Mouse (Mus musculus): ENCODE results near the gene Selenoi.
A peak's percentile ranks its signal among the peaks of the same experiment; 100 is the strongest.
"Not testable (repeated sequence)": the region's sequence is repeated elsewhere in the genome, so short reads cannot be mapped to it uniquely, and the experiment has no call there.

Gene Selenoi

DNA sequence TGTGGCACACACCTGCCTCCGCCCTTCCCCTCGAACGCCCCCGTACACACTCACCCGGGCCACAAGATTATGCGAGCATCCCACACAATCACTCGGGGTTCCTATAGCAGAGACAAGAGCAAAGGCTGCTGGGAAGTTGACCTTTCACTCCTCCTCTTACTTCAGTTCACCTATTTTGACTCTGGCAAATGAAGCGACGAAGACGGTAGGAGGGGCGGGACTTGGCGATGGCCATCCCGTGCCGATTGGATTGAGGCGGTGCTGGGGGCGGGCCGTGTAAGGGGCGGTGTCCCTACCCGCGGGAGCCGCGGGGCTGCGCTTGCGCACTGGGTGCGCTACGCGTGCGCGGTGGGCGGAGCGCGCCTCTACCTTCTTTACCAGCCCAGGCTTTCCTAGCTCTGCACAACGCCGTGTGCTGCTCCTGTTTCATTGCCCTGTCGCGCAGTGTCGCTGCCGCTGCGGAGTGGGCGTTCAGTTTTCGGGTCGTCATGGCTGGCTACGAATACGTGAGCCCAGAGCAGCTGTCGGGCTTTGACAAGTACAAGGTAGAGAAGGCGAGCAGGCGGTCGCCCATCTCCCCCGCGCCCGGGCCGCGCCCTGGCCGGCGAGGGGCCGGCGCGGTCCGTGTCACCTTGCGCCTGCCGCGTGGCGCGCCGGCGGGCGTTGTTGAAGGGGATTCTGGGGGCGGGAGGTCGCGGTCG lies at the start of gene Selenoi:
Gene Selenoi, plus strand, starts transcription at position 311 of the 701 bp plus-strand sequence.
- DNase-seq (ENCODE audit: low read depth, low spot score): peak; percentile 99

- DNase-seq (ENCODE audit: low read depth, low spot score): no peak
Measured at GRCm38 (mm10) chr5:30187687-30188485, 44.5 kb upstream of the Selenoi start.

DNA sequence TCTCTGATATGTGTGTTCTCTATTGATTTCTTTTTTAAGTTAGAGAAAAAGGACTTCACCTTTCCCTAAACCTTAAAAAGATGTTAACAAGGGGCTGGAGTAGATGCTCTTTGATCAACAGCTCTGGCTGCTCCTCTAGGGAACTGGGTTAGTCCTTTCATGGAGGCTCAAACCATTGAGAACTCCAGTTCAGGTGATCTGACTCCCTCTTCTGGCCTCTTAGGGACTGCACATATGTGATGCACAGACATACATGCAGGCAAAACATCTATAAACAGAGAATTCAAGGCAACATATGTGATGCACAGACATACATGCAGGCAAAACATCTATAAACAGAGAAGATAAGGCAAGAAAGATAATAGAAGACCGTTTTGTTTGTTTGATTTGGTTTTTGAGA lies 39.9 kb upstream of the Selenoi start:
- peak; percentile 30 for DNase-seq (ENCODE audit: low read depth, low spot score)

- no peak for DNase-seq (ENCODE audit: low read depth, low spot score)
Measured at GRCm38 (mm10) chr5:30195340-30195739, 37.0 kb upstream of the Selenoi start.

GRCm38 (mm10) chr5:30198257-30198656 lies 34.1 kb upstream of the Selenoi start:
- peak; percentile 63 for DNase-seq (ENCODE audit: low read depth, low spot score)

GRCm38 (mm10) chr5:30201521-30201920 lies 30.9 kb upstream of the Selenoi start:
- peak; percentile 63 for DNase-seq (ENCODE audit: low read depth, low spot score)

DNA sequence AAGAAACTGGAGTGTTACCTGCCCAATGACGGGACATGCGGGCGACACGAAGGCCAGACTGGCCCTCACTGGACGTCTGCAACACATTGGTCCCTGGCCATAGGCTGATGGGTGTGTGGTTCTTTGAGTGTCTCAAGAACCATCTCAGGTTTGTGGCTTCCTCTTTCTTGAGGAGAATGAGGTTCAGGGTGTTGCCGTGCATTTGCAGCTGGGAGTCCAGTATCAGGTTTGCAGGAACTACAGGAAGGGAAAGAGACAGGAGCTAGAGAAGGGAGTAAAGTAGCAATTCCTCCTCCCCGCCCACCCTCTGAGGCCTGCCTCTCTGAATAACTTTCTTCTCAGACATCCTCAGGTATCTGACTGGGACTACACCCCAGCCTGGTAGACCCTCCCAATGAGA lies 30.2 kb upstream of the Selenoi start:
- peak; percentile 61 for DNase-seq (ENCODE audit: low read depth, low spot score)

- DNase-seq (ENCODE audit: low read depth, low spot score): peak; percentile 65
Measured at GRCm38 (mm10) chr5:30203216-30203885, 29.0 kb upstream of the Selenoi start.

DNA sequence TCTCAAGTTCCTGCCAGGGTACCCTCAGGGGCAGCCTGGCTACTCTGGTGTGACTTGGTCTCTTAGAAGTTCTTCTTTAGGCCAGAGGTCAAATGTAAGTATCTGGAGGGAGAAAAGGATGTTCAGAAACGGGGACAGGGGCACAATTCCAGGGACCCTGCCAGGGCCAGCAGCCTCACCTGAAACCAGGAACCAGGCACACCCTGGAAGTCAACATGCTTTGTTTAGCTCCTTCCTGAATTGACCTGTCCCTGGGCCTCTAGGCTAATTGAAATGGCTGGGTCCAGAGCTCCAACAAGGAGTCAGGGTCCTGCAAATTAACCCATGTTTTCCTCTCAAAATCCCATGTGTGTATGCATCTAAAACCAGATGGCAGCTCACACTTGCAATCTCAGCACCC lies 27.9 kb upstream of the Selenoi start:
- DNase-seq (ENCODE audit: low read depth, low spot score): no peak

GRCm38 (mm10) chr5:30205034-30205433 lies 27.3 kb upstream of the Selenoi start:
- DNase-seq (ENCODE audit: low read depth, low spot score): no peak

- DNase-seq (ENCODE audit: low read depth, low spot score): no peak
Measured at GRCm38 (mm10) chr5:30205493-30205892, 26.9 kb upstream of the Selenoi start, which contains the start of gene Adgrf3. TSS of gene Adgrf3 (minus strand) at chr5:30205722.

DNA sequence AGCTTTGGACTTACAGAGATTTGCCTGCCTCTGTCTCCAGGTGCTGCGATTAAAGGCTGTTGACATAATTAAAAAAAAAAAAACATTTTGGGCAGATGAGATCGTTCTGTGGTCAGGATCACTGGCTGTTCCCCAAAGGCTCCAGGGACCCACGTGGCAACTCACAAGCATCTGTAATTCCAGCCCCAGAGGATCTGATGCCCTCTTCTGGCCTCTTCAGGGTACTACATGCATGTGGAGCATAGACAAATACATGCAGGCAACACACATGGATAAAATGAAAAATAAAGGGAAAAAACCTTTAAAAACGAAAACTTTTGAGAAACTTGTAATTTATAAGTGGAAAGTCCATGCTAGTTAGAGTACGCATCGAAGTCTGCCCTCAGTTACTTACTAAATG lies 25.1 kb upstream of the Selenoi start:
- peak; percentile 55 for DNase-seq (ENCODE audit: low read depth, low spot score)

DNA sequence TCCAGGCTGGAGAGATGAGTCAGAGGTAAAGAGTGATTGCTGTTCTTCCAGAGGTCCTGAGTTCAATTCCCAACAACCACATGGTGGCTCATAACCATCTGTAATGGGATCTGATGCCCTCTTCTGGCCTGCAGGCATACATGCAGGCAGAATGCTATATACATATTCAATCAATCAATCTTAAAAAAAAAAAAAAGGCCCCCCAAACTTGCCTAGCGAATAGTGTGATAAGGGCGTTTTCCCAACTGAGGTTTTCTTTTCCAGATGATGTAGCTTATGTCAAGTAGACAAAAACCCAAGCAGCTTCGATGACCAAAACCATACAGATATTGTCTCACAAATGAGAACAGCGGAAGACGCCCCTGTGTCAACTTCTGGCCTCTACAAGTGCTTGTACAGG lies 21.6 kb upstream of the Selenoi start:
- DNase-seq (ENCODE audit: low read depth, low spot score): not testable (repeated sequence)

DNA sequence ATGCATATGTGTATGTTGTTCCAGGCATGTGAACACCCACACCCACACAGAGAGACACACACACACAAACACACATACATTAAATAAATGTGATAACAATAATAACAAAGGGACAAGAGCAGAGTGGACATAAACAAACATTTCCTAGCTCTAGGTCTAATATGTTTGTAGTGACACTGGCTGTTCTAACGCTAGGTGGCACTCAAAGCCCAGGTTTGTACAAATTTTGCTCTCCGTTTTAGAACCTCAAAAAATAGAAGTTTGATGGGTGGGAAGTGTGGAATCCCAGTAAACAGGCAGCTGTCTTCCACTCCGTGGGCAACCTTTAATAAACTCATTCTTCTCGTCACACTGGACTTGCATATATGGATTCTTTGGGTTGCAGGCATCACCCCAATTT lies 17.5 kb upstream of the Selenoi start:
- peak; percentile 57 for DNase-seq (ENCODE audit: low read depth, low spot score)

GRCm38 (mm10) chr5:30215970-30216369 lies 16.4 kb upstream of the Selenoi start:
- DNase-seq (ENCODE audit: low read depth, low spot score): no peak

DNA sequence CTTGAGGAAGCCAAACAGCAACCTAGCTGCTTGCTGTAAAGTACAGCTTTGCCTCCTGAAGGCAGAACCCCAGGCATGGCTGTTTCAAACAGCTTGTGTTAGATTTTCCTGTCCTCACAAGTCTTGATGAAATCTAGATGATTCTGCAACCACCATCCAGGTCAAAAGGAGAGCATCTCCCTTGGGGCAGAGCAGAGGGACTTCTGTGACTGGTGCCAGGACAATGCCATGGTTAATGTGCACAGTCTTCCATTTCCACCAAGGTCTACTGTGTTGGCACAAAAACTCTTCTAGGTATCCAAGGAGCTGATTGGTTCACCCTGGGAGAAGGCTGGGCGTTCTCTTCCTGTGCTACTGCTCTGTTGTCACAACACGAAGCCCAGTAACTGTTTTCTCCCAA lies 12.7 kb upstream of the Selenoi start:
- DNase-seq (ENCODE audit: low read depth, low spot score): no peak

DNA sequence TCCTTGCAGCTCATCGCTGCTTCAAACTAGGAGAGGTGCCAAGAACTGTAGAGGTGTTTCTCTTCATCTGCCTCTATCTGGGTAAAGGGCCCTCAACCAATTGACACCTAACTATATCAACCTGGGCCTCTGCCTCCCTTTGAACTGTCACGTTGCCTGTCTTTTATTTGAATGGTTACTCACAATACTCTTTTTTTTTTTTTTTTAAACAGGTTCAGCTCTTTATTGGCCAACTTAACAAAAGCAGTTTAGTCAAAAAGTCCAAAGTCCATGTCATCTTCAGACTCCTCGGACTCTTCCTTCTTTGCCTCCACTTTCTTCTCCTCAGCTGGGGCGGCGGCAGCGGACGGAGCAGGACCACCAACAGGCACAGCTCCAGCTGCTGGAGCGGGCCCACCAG lies 11.7 kb upstream of the Selenoi start:
- DNase-seq (ENCODE audit: low read depth, low spot score): no peak

GRCm38 (mm10) chr5:30222681-30223080 lies 9.7 kb upstream of the Selenoi start:
- no peak for DNase-seq (ENCODE audit: low read depth, low spot score)

DNA sequence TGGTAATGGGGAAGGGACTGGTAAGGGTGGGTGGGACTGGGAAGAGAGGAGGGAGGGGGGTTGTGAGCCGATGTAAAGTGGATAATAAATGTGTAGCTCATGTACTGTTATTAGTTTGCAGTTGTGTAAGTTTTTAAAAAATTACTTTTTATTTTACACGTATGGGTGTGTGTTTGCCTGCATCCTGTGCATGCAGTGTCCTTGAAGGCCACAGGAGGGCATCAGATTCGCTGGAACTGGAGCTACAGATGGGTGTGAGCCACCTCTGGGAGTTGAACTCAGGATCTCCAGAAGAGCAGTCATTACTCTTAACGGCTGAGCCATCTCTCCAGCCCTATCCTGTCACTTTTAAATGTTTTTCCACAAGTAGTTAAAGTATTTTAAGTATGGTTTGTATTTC lies 1.5 kb upstream of the Selenoi start:
- peak; percentile 71 for DNase-seq (ENCODE audit: low read depth, low spot score)

DNA sequence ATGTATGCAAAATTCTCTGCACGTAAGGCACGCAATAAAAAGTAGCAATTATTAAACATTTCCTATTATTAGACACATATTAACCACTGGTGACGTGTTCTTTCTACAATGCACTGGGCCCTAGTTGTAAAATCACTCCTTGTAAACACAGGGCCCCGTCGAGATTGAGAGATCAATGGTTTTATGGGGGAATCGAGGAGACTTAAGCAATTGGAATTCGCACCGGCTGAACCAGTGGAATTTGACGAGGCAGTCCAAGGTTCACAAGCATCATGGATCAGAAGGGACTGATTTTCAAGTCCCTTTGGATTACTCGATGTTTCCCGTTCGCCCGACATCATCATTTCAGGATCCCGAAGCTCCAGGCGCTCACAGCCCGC lies 500 bp upstream of the Selenoi start:
- DNase-seq (ENCODE audit: low read depth, low spot score): no peak

GRCm38 (mm10) chr5:30233042-30233441 lies 661 bp downstream of the Selenoi start:
- peak; percentile 70 for DNase-seq (ENCODE audit: low read depth, low spot score)

DNA sequence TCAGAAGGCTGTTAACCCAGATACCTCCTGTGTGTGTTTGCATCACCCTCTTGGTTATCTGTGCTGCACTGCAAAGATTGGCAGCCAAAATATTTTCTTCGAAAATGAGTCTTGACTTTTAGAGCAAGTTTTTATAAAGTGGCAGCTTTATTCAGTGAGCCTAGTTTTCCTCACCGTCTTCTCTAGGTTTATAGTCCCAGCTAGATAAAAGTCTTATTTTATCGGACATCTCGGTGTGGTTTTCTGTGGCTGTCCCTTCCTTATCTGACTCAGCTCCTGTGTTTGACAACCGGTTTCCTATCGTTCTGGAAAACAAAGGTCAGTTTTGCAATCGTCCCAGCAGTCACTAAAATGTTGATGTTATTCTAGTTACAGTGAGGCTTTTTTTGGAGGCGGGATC lies 1.6 kb downstream of the Selenoi start:
- DNase-seq (ENCODE audit: low read depth, low spot score): no peak
